8 mouse cellular contexts compared by ENCODE assay signal in genomic region chr5:132544176-132544995, GRCm38 (mm10). TPM values are rescaled to one million over a fixed set of nuclear protein-coding genes. Genes with fewer than 3 reads are reported as not detected.
DNase-seq lines count a peak whose midpoint lies in the region; ATAC-seq lines count a peak whose summit lies in the region.

No protein-coding gene starts in this region.

- 8% methylated on average over 26 of the region's 26 CpGs for WGBS in heart, embryonic 13.5 days
- 6% methylated on average over 26 of the region's 26 CpGs for WGBS in midbrain, embryonic 14.5 days

- no peaks in the 10 kb centered on the region for H3K9me3 ChIP-seq in heart, embryonic 13.5 days
- H3K9me3 ChIP-seq in midbrain, embryonic 14.5 days (ENCODE audit: control insufficient read depth, low read length): no peaks in the 10 kb centered on the region

- peak; percentile 9 for DNase-seq in thymus, postnatal 14 days
- DNase-seq in thymus, postnatal 0 days (ENCODE audit: low spot score): no peak
- DNase-seq in embryo, embryonic 10.5 days (ENCODE audit: low spot score): peak; percentile 65
- peak; percentile 11 to 18 for DNase-seq in left cerebral cortex, adult 8-10 months (ENCODE audit: low spot score in 2 of 2)
- peak; percentile 35 for DNase-seq in midbrain, embryonic 14.5 days
- peak; percentile 57 for DNase-seq in testis, postnatal 14 days (ENCODE audit: low spot score)
- no peak for DNase-seq in frontal cortex, postnatal 36 days (ENCODE audit: low spot score in 2 of 2)

- no peak for ATAC-seq in heart, embryonic 13.5 days (ENCODE audit: extremely low read depth, insufficient number of reproducible peaks, low FRiP score, low TSS enrichment)
- ATAC-seq in midbrain, embryonic 14.5 days (ENCODE audit: low FRiP score, low TSS enrichment): no peak

- H3K4me2 ChIP-seq in heart, embryonic 13.5 days: peak overlapping the region; percentile 94
- peak overlapping the region; percentile 71 for H3K4me2 ChIP-seq in midbrain, embryonic 14.5 days (ENCODE audit: low read length)

- H3K27ac ChIP-seq in heart, embryonic 13.5 days (replicated peaks): no peak overlapping the region; the same call in 1 of the 2 replicates
- H3K27ac ChIP-seq in midbrain, embryonic 14.5 days (replicated peaks; ENCODE audit: low read depth, low read length): 0 out of 2 replicates have a peak overlapping the region, but pooled peaks have one; percentile 10

- H3K9ac ChIP-seq in heart, embryonic 13.5 days: peak overlapping the region; percentile 91
- H3K9ac ChIP-seq in midbrain, embryonic 14.5 days (replicated peaks; ENCODE audit: low read length): no peak overlapping the region

- peaks cover 14% of the 10 kb centered on the region; the same call in 1 of the 2 replicates for H3K27me3 ChIP-seq in heart, embryonic 13.5 days (replicated peaks)
- no peaks in the 10 kb centered on the region for H3K27me3 ChIP-seq in midbrain, embryonic 14.5 days (ENCODE audit: control insufficient read depth, insufficient read depth, low read length)

- H3K36me3 ChIP-seq in heart, embryonic 13.5 days: no peaks in the 10 kb centered on the region
- H3K36me3 ChIP-seq in midbrain, embryonic 14.5 days (ENCODE audit: control insufficient read depth, insufficient read depth, low read length): no peaks in the 10 kb centered on the region

- peaks cover 18% of the 10 kb centered on the region for H3K4me1 ChIP-seq in heart, embryonic 13.5 days
- H3K4me1 ChIP-seq in midbrain, embryonic 14.5 days (ENCODE audit: control insufficient read depth, insufficient read depth, low read length): peaks cover 7% of the 10 kb centered on the region

- H3K4me3 ChIP-seq in heart, embryonic 13.5 days: peak overlapping the region; percentile 88
- H3K4me3 ChIP-seq in midbrain, embryonic 14.5 days (replicated peaks; ENCODE audit: low read depth, low read length): peak overlapping the region; percentile 85

RNA-seq across cellular contexts. Expression of gene Auts2, which starts 1.2 kb away (rescaled TPM):
- polyA plus RNA-seq in thymus, postnatal 0 days (2015; fragmentation: Nextera tagmentation; extraction: Ambion mirVana): 1.9 and 2.8 TPM in 2 replicates
- polyA plus RNA-seq in heart, embryonic 13.5 days (2015; fragmentation: Nextera tagmentation; extraction: Ambion mirVana): 13.8 and 14.2 TPM in 2 replicates
- 10 to 100 TPM; 86.9 to 97.6 (median 89.2) TPM for total RNA-seq in left cerebral cortex, adult 8-10 months (2022)
- 61.6 and 75.0 TPM in 2 replicates for polyA plus RNA-seq in midbrain, embryonic 14.5 days (2014; fragmentation: Nextera tagmentation; extraction: Ambion mirVana)

Comparison
In these comparisons a context has a peak if more than half of its experiments do, and no peak if none do; other contexts are left out.
1. DNase-seq: peak in thymus, postnatal 14 days (single experiment), embryo, embryonic 10.5 days (single experiment), left cerebral cortex, adult 8-10 months (2 of 2), midbrain, embryonic 14.5 days (single experiment) and testis, postnatal 14 days (single experiment); none in thymus, postnatal 0 days (single experiment) and frontal cortex, postnatal 36 days (0 of 2).